Mouse (Mus musculus) common myeloid progenitor, adult 5-6 weeks (primary cell): ENCODE measurements around the gene Ugt2b36. TPM values are rescaled to one million over a fixed set of nuclear protein-coding genes. Genes with fewer than 3 reads are reported as not detected.
"Not testable (repeated sequence)": the region's sequence is repeated elsewhere in the genome, so short reads cannot be mapped to it uniquely, and the experiment has no call there.

Experiments
- ATAC-seq: replicated peaks from 2 replicates; pipeline ENCODE4 v1.8.0; 2016; ENCODE audit warnings: low read depth, mild to moderate bottlenecking, moderate TSS enrichment, inconsistent platforms; ENCODE audit not compliant: poor library complexity, severe bottlenecking
- total RNA-seq: library from RNA; stranded (forward); fragments of 200-1000, 187-1606 nt; gene quantifications from 2 replicates; pipeline ENCODE4 v1.2.3, GENCODE M21; 2017

The Ugt2b36 gene
- not detected in 2 replicates for total RNA-seq

- no peak for ATAC-seq
Observed at GRCm38 (mm10) chr5:87092346-87093027, at the start of gene Ugt2b36. TSS of gene Ugt2b36 (minus strand) at chr5:87092555.

- not testable (repeated sequence) for ATAC-seq
Observed at GRCm38 (mm10) chr5:87140196-87140595, 47.8 kb upstream of the Ugt2b36 start, which contains the start of gene Ugt2b5. TSS of gene Ugt2b5 (minus strand) at chr5:87140318.

GRCm38 (mm10) chr5:87103697-87104096 is 11.3 kb upstream of the Ugt2b36 start:
- ATAC-seq, result not testable (repeated sequence)

GRCm38 (mm10) chr5:87091111-87091510 is 1.2 kb downstream of the Ugt2b36 start:
- ATAC-seq, result no peak

- no peak for ATAC-seq
Observed at GRCm38 (mm10) chr5:87089264-87089663, 3.1 kb downstream of the Ugt2b36 start.

- no peak for ATAC-seq
Observed at GRCm38 (mm10) chr5:87086269-87086668, 6.1 kb downstream of the Ugt2b36 start.

- no peak for ATAC-seq
Observed at GRCm38 (mm10) chr5:87030624-87031023, 61.7 kb downstream of the Ugt2b36 start.

- no peak for ATAC-seq
Observed at GRCm38 (mm10) chr5:87027359-87027758, 65.0 kb downstream of the Ugt2b36 start.

Other genes starting within 250 kb of the Ugt2b36 start
- gene Ugt2b34, start 185.6 kb downstream of the Ugt2b36 start, total RNA-seq, result not detected in 2 replicates
- gene Ugt2b1, start 166.0 kb downstream of the Ugt2b36 start, total RNA-seq, result not detected in 2 replicates
- not detected in 2 replicates for gene Ugt2b35, start 91.7 kb downstream of the Ugt2b36 start, total RNA-seq
- not detected in 2 replicates for gene Ugt2b5, start 47.8 kb upstream of the Ugt2b36 start, total RNA-seq
- not detected in 2 replicates for gene Ugt2b37, start 162.2 kb upstream of the Ugt2b36 start, total RNA-seq
- gene Ugt2a3, start 244.6 kb upstream of the Ugt2b36 start, total RNA-seq, result not detected in 2 replicates